In genomic region chr2:31142505-31142904, GRCm38 (mm10) we compare ENCODE assay signal across 7 mouse cellular contexts. TPM values are rescaled to one million over a fixed set of nuclear protein-coding genes. Genes with fewer than 3 reads are reported as not detected.
DNase-seq lines count a peak whose midpoint lies in the region; ATAC-seq and TF ChIP-seq lines count a peak whose summit lies in the region.

No protein-coding gene starts in this region.

- no peak for DNase-seq in lung, postnatal 0 days (ENCODE audit: low spot score)
- DNase-seq in lung, adult 18-20 months, result no peak
- no peak for DNase-seq in urinary bladder, adult 18-20 months (ENCODE audit: low spot score in 2 of 2)

- H3K4me1 ChIP-seq in lung, postnatal 0 days (ENCODE audit: insufficient read depth, low read depth, low read length), result peaks cover 3% of the 10 kb centered on the region; the same call in 1 of the 2 replicates
- H3K4me1 ChIP-seq in embryonic fibroblast, embryonic 13.5 days (ENCODE audit: control insufficient read depth, insufficient read depth, low read length), result 0 out of 2 replicates have a peak, but pooled peaks cover 6% of the 10 kb centered on the region
- no peaks in the 10 kb centered on the region for H3K4me1 ChIP-seq in intestine, postnatal 0 days (replicated peaks; ENCODE audit: control insufficient read depth, insufficient read depth, low read length)
- peaks cover 16% of the 10 kb centered on the region for H3K4me1 ChIP-seq in neural tube, embryonic 12.5 days

- 30% methylated on average over 3 of the region's 3 CpGs for WGBS in lung, postnatal 0 days
- 36% methylated on average over 3 of the region's 3 CpGs for WGBS in intestine, postnatal 0 days
- WGBS in neural tube, embryonic 12.5 days, result 34% methylated on average over 3 of the region's 3 CpGs

- peak overlapping the region; percentile 90 for H3K4me3 ChIP-seq in lung, postnatal 0 days (ENCODE audit: low read depth, low read length)
- peak overlapping the region; percentile 84; the same call in 1 of the 2 replicates for H3K4me3 ChIP-seq in embryonic fibroblast, embryonic 13.5 days (ENCODE audit: insufficient read depth, low read length)
- H3K4me3 ChIP-seq in intestine, postnatal 0 days (ENCODE audit: low read depth, low read length), result peak overlapping the region; percentile 95
- H3K4me3 ChIP-seq in neural tube, embryonic 12.5 days, result no peak overlapping the region

- ATAC-seq in lung, postnatal 0 days, result no peak
- no peak for ATAC-seq in intestine, postnatal 0 days
- ATAC-seq in neural tube, embryonic 12.5 days (ENCODE audit: low FRiP score, low read depth), result no peak
- ATAC-seq in cerebellum, adult (ENCODE audit: insufficient number of reproducible peaks, low FRiP score, low TSS enrichment), result no peak

- H3K27ac ChIP-seq in lung, postnatal 0 days (ENCODE audit: low read length), result no peak overlapping the region
- H3K27ac ChIP-seq in embryonic fibroblast, embryonic 13.5 days (ENCODE audit: insufficient read depth, low read length), result no peak overlapping the region
- H3K27ac ChIP-seq in intestine, postnatal 0 days (ENCODE audit: low read depth, low read length), result no peak overlapping the region
- no peak overlapping the region for H3K27ac ChIP-seq in neural tube, embryonic 12.5 days

- H3K9me3 ChIP-seq in lung, postnatal 0 days (ENCODE audit: low read length), result no peaks in the 10 kb centered on the region
- H3K9me3 ChIP-seq in intestine, postnatal 0 days (ENCODE audit: control insufficient read depth), result no peaks in the 10 kb centered on the region
- H3K9me3 ChIP-seq in neural tube, embryonic 12.5 days, result no peaks in the 10 kb centered on the region

- H3K9ac ChIP-seq in lung, postnatal 0 days (replicated peaks; ENCODE audit: low read depth), result no peak overlapping the region
- H3K9ac ChIP-seq in intestine, postnatal 0 days (ENCODE audit: low read depth, low read length), result no peak overlapping the region
- no peak overlapping the region for H3K9ac ChIP-seq in neural tube, embryonic 12.5 days

- no peak for TF ChIP-seq EP300 in lung, postnatal 0 days (IDR thresholded peaks at IDR 0.05)

- TF ChIP-seq POLR2A in embryonic fibroblast, embryonic 13.5 days (IDR thresholded peaks at IDR 0.05; ENCODE audit: low read depth, low read length), result no peak

- peak overlapping the region; percentile 92 for H3K4me2 ChIP-seq in lung, postnatal 0 days (replicated peaks; ENCODE audit: low read depth, low read length)
- H3K4me2 ChIP-seq in intestine, postnatal 0 days (replicated peaks; ENCODE audit: low read depth), result peak overlapping the region; percentile 99
- peak overlapping the region; percentile 98 for H3K4me2 ChIP-seq in neural tube, embryonic 12.5 days (replicated peaks)

- peak; percentile 45 for TF ChIP-seq CTCF in lung, postnatal 0 days (IDR thresholded peaks at IDR 0.05)
- TF ChIP-seq CTCF in embryonic fibroblast, embryonic 13.5 days (IDR thresholded peaks at IDR 0.05; ENCODE audit: borderline replicate concordance, insufficient read depth, low read length), result peak; percentile 18; the same call in 1 of the 2 replicates
- TF ChIP-seq CTCF in intestine, postnatal 0 days (IDR thresholded peaks at IDR 0.05; ENCODE audit: low read depth), result peak; percentile 59

- H3K27me3 ChIP-seq in lung, postnatal 0 days (replicated peaks; ENCODE audit: insufficient read depth, low read length), result no peaks in the 10 kb centered on the region
- no peaks in the 10 kb centered on the region for H3K27me3 ChIP-seq in intestine, postnatal 0 days (replicated peaks; ENCODE audit: control insufficient read depth, insufficient read depth, low read length)
- H3K27me3 ChIP-seq in neural tube, embryonic 12.5 days (replicated peaks), result no peaks in the 10 kb centered on the region; the same call in 1 of the 2 replicates

- H3K36me3 ChIP-seq in lung, postnatal 0 days (ENCODE audit: insufficient read depth, low read length), result no peaks in the 10 kb centered on the region
- peaks cover 6% of the 10 kb centered on the region; the same call in 1 of the 2 replicates for H3K36me3 ChIP-seq in intestine, postnatal 0 days (ENCODE audit: control insufficient read depth, insufficient read depth)
- H3K36me3 ChIP-seq in neural tube, embryonic 12.5 days, result peaks cover 15% of the 10 kb centered on the region; the same call in 1 of the 2 replicates

RNA-seq across cellular contexts. Expression of gene Fnbp1, which starts 0.7 kb away (rescaled TPM):
- 7.2 and 10.0 TPM in 2 replicates for polyA plus RNA-seq in lung, postnatal 0 days (2015; fragmentation: Nextera tagmentation; extraction: Ambion mirVana)
- polyA plus RNA-seq in embryonic fibroblast, embryonic 13.5 days (2011; ENCODE audit: insufficient read length, low read depth, missing spikeins), result 69.8 and 75.6 TPM in 2 replicates
- 10.4 and 11.8 TPM in 2 replicates for polyA plus RNA-seq in intestine, postnatal 0 days (2015; fragmentation: Nextera tagmentation; extraction: Ambion mirVana)
- polyA plus RNA-seq in neural tube, embryonic 12.5 days (2016; fragmentation: Nextera tagmentation; extraction: Ambion mirVana), result 17.7 and 20.3 TPM in 2 replicates

RNA-seq across cellular contexts. Expression of gene Gpr107, which starts 9.6 kb away (rescaled TPM):
- 26.2 TPM in 2 replicates for polyA plus RNA-seq in lung, postnatal 0 days (2015; fragmentation: Nextera tagmentation; extraction: Ambion mirVana)
- 81.1 and 92.5 TPM in 2 replicates for polyA plus RNA-seq in embryonic fibroblast, embryonic 13.5 days (2011; ENCODE audit: insufficient read length, low read depth, missing spikeins)
- polyA plus RNA-seq in intestine, postnatal 0 days (2015; fragmentation: Nextera tagmentation; extraction: Ambion mirVana), result 46.8 and 48.3 TPM in 2 replicates
- 38.4 and 38.8 TPM in 2 replicates for polyA plus RNA-seq in neural tube, embryonic 12.5 days (2016; fragmentation: Nextera tagmentation; extraction: Ambion mirVana)
